Mouse (Mus musculus) cortical plate, adult 2 months (tissue): ENCODE measurements around the gene Mrps6.

ENCODE experiments used
- CTCF ChIP-seq: fragments of 200-500 bp; IDR thresholded peaks from 2 replicates; pipeline ENCODE4 v1.5.1; 2011; ENCODE audit warnings: mild to moderate bottlenecking, control low read depth, low read length; ENCODE audit not compliant: insufficient read depth; ENCODE audit errors: extremely low read depth
- POLR2A ChIP-seq: fragments of 200-500 bp; IDR thresholded peaks from 2 replicates; pipeline ENCODE4 v1.6.1; 2011; ENCODE audit warnings: mild to moderate bottlenecking, low read length, control low read depth; ENCODE audit not compliant: insufficient read depth; ENCODE audit errors: extremely low read depth

DNA sequence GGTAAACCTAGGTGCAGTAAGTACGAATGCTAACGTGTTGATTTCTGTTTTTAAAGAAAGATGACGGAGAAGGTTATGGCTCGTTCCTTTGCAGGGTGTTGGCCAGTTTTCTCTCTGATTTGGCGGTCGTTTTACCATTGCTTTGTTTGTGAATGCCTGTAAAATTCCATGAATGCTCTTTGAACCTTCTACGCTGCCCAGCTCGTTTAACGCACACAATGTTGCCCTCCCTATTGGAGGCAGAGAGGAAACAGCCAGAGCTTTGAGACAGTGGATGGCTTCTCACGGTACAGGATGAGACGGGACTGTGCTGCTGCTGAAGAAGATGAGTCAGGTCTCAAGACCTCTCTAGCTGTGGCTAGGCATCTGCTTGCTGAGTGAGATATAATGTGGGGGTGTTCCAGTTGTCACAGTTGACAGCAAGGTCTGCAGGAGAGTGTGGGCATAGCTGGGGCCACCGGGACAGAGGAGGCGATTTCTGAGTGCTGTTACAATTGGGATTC, 61.0 kb downstream of the Mrps6 start:
- TF ChIP-seq POLR2A = no peak
- TF ChIP-seq CTCF = no peak
